Mouse (Mus musculus) embryonic facial prominence, embryonic 14.5 days (tissue): Measurements from ENCODE around the gene Capn10. TPM values are rescaled to one million over a fixed set of nuclear protein-coding genes. Genes with fewer than 3 reads are reported as not detected.

Source experiments
- ATAC-seq: fragments of 200-750 bp; cut with Nextera tagmentation; 2 replicates; pipeline ENCODE4 v1.8.0; 2017; ENCODE audit warnings: low read depth, moderate number of reproducible peaks, moderate TSS enrichment
- DNase-seq: peaks from one replicate; pipeline ENCODE4 v3.0.0-alpha.2; 2015; ENCODE audit warnings: low spot score
- H3K27ac ChIP-seq: fragments of 300-500 bp; sonication (generic); replicated peaks from 2 replicates; pipeline ENCODE4 v1.5.1; 2014; ENCODE audit warnings: low read depth, mild to moderate bottlenecking, low read length, moderate library complexity
- H3K27me3 ChIP-seq: fragments of 300-500 bp; sonication (generic); replicated peaks from 2 replicates; pipeline ENCODE4 v1.6.1; 2014; ENCODE audit warnings: low read length; ENCODE audit not compliant: control insufficient read depth, insufficient read depth
- H3K36me3 ChIP-seq: fragments of 300-500 bp; sonication (generic); 2 replicates; pipeline ENCODE4 v1.6.1; 2014; ENCODE audit warnings: low read length, mixed read lengths; ENCODE audit not compliant: control insufficient read depth, insufficient read depth
- H3K4me1 ChIP-seq: fragments of 300-500 bp; sonication (generic); 2 replicates; pipeline ENCODE4 v1.6.1; 2014; ENCODE audit warnings: antibody characterized with exemption, low read length; ENCODE audit not compliant: control insufficient read depth, insufficient read depth
- H3K4me2 ChIP-seq: fragments of 300-500 bp; sonication (generic); 2 replicates; pipeline ENCODE4 v1.6.1; 2014; ENCODE audit warnings: low read depth, mild to moderate bottlenecking, low read length, moderate library complexity, mixed read lengths
- H3K4me3 ChIP-seq: fragments of 300-500 bp; sonication (generic); 2 replicates; pipeline ENCODE4 v1.5.1; 2014; ENCODE audit warnings: low read depth, mild to moderate bottlenecking, low read length
- H3K9ac ChIP-seq: fragments of 300-500 bp; sonication (generic); 2 replicates; pipeline ENCODE4 v1.6.1; 2014; ENCODE audit warnings: low read depth, mild to moderate bottlenecking, low read length, moderate library complexity, mixed read lengths
- H3K9me3 ChIP-seq: fragments of 300-500 bp; sonication (generic); 2 replicates; pipeline ENCODE4 v1.6.1; 2016; ENCODE audit warnings: low read length; ENCODE audit not compliant: control insufficient read depth
- WGBS: fragments of 180-500 bp; shearing (Covaris S2); extraction: QIAGEN DNeasy Blood & Tissue Kit; methylation state at CpG from one replicate; pipeline ENCODE4 v1.1.7; 2014; 5-methylcytosine and 5-hydroxymethylcytosine counted together
- polyA plus RNA-seq: library from polyadenylated mRNA; unstranded; fragments of >200 nt; fragmentation: Nextera tagmentation; extraction: Ambion mirVana; gene quantifications from 2 replicates; pipeline ENCODE4 v1.2.1, GENCODE M21; 2014

The Capn10 gene
- polyA plus RNA-seq, 1 experiment from 2014 or later: 24.4 TPM

- DNase-seq (no peak), ATAC-seq (no peak)
- no peak overlapping the region for H3K4me3 ChIP-seq
- 48% methylated on average over 6 of the region's 6 CpGs for WGBS
- H3K27ac ChIP-seq: no peak overlapping the region
- no peaks in the 10 kb centered on the region for H3K9me3 ChIP-seq
- no peak overlapping the region for H3K4me2 ChIP-seq
- H3K9ac ChIP-seq: no peak overlapping the region
- no peaks in the 10 kb centered on the region for H3K36me3 ChIP-seq
- no peaks in the 10 kb centered on the region for H3K4me1 ChIP-seq
- no peaks in the 10 kb centered on the region for H3K27me3 ChIP-seq
These were observed 42.0 kb downstream of the Capn10 start for GRCm38 (mm10) chr1:92976141-92976566.

- H3K4me2 ChIP-seq: no peak overlapping the region
- no peaks in the 10 kb centered on the region for H3K4me1 ChIP-seq
- ATAC-seq (no peak; the same call in 1 of the 2 replicates), DNase-seq (no peak)
- no peak overlapping the region for H3K27ac ChIP-seq
- H3K36me3 ChIP-seq: no peaks in the 10 kb centered on the region
- H3K9ac ChIP-seq: no peak overlapping the region
- no peak overlapping the region for H3K4me3 ChIP-seq
- no peaks in the 10 kb centered on the region for H3K27me3 ChIP-seq
- 30% methylated on average over 7 of the region's 7 CpGs for WGBS
- H3K9me3 ChIP-seq: no peaks in the 10 kb centered on the region
These were observed 44.5 kb downstream of the Capn10 start for GRCm38 (mm10) chr1:92978645-92979044.

DNA sequence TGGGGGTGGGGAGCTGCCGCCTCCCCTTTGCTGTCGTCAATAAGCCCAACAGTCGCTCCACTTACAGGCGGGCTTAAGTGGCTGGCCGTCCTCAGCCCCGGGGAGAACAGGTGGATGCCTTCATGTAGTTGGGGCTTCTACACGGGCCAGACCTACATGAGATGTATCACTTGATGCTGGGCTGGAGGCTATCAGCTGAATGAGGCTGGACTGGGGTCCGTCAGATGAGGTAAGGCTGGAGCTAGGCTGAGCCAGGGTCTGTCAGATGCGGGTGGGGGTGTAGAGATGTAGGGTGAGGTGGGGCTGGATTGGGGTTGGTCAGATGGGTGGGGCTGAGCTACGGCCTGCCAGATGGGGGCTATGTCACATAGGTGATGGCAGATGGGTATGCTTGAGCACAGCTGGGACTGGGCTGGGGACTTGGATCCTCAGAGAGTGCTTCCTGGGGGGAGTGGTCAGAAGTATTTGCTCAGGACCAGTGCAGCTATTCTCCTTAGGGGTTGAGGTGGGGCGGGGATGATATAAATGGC, 45.0 kb downstream of the Capn10 start:
- Histone ChIP-seq H3K27me3 (no peaks in the 10 kb centered on the region), H3K4me1 (no peaks in the 10 kb centered on the region), H3K4me3 (no peak overlapping the region), H3K4me2 (no peak overlapping the region), H3K27ac (no peak overlapping the region), H3K9me3 (no peaks in the 10 kb centered on the region), H3K36me3 (no peaks in the 10 kb centered on the region), H3K9ac (no peak overlapping the region)
- WGBS: 28% methylated on average over 11 of the region's 11 CpGs
- DNase-seq (peak; percentile 31), ATAC-seq (peak; percentile 49; the same call in 1 of the 2 replicates)

DNA sequence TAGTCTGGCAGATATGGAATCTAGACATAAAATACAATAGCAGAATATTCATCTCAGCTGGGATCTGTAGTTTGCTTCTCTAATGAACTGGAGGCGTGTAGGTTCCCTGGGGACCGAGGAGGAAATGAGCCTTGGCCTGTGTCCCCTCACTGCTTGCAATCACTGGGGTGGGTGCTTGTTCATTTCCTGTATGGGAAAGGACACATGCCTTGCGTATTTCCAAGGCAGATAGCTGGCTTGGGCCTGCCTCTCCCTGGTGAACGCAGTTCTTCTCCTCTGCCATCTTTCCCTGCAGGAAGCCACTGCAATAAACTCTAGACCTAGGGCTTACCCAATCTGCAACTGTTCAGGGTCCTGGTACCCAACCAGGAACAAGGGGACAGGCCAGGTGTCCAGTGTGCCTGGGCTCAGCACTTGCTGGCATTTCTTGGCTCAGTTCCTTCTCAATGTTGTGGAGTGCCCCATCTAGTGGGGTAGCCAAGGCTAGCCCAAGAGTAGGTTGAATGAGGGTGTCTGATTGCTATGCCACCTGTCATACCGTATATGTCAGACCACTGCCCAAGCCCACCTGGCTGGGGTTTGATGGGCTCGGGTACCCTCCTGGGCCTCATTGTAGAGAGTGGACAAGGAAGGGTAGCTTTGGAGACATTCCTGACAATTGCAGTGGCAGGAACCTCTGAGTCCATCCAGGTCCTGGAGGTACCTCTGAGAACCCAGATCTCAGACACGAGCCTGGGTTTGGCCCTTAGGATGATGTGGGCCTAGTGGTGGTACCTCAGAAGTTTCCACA, 47.1 kb downstream of the Capn10 start:
- Histone ChIP-seq H3K27ac (no peak overlapping the region), H3K4me3 (no peak overlapping the region), H3K4me1 (no peaks in the 10 kb centered on the region), H3K36me3 (no peaks in the 10 kb centered on the region), H3K27me3 (no peaks in the 10 kb centered on the region), H3K4me2 (no peak overlapping the region), H3K9ac (no peak overlapping the region), H3K9me3 (no peaks in the 10 kb centered on the region)
- WGBS: 74% methylated on average over 7 of the region's 7 CpGs
- DNase-seq (no peak), ATAC-seq (no peak)

GRCm38 (mm10) chr1:92982931-92983605, 48.9 kb downstream of the Capn10 start:
- Histone ChIP-seq H3K27ac (no peak overlapping the region), H3K9me3 (no peaks in the 10 kb centered on the region), H3K4me2 (no peak overlapping the region), H3K4me1 (no peaks in the 10 kb centered on the region), H3K36me3 (no peaks in the 10 kb centered on the region), H3K4me3 (no peak overlapping the region), H3K9ac (no peak overlapping the region), H3K27me3 (no peaks in the 10 kb centered on the region)
- no peak for ATAC-seq
- WGBS: 90% methylated on average over 17 of the region's 17 CpGs
- no peak for DNase-seq

DNA sequence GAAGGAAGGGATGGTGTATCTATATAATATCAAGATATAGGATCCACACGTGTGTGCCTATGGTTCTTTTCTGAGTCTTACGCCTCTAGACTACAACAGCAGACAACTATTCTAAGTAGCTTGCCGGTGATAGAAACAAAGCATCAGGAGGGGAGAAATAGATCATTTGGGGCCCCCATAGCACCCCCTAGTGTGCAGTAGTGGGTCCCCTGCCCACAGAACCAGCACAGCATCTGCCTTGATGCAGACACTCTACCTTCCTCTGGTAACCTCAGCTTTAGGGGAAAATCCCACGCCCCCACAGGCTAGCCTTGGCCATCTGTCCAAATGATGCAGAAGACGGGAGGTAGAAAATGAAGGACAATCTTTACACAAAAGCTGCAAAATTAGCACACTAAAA, 50.8 kb downstream of the Capn10 start:
- no peak overlapping the region for H3K4me2 ChIP-seq
- no peaks in the 10 kb centered on the region for H3K4me1 ChIP-seq
- 88% methylated on average over 5 of the region's 5 CpGs for whole genome bisulfite sequencing
- H3K9me3 ChIP-seq: no peaks in the 10 kb centered on the region
- no peaks in the 10 kb centered on the region for H3K27me3 ChIP-seq
- H3K4me3 ChIP-seq: no peak overlapping the region
- H3K27ac ChIP-seq: no peak overlapping the region
- DNase-seq: no peak
- no peak overlapping the region for H3K9ac ChIP-seq
- no peak for ATAC-seq
- no peaks in the 10 kb centered on the region for H3K36me3 ChIP-seq

DNA sequence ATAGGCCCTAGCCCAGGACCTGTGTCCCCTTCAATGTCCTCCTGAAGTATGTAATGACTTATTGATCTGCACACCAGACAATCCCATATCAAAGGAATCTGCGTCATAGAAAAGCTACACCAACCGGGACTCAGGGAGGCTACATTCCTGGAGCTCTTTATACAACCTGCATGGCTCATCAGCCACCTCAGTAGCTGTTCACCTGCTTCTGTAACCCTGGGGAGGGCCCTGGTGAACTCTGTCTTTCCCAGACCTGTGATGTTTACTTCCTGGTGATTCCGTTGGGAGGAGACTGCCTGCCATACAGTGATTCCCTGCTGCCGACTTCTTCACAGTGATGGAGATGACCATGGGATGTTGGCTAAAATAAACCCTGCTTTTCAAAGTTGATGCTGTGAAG, 54.7 kb downstream of the Capn10 start:
- H3K4me3 ChIP-seq: no peak overlapping the region
- no peak overlapping the region for H3K4me2 ChIP-seq
- H3K9me3 ChIP-seq: no peaks in the 10 kb centered on the region
- no peaks in the 10 kb centered on the region for H3K36me3 ChIP-seq
- no peaks in the 10 kb centered on the region for H3K27me3 ChIP-seq
- no peaks in the 10 kb centered on the region for H3K4me1 ChIP-seq
- H3K9ac ChIP-seq: no peak overlapping the region
- WGBS: 73% methylated on average over 4 of the region's 4 CpGs
- ATAC-seq (no peak), DNase-seq (no peak)
- no peak overlapping the region for H3K27ac ChIP-seq

DNA sequence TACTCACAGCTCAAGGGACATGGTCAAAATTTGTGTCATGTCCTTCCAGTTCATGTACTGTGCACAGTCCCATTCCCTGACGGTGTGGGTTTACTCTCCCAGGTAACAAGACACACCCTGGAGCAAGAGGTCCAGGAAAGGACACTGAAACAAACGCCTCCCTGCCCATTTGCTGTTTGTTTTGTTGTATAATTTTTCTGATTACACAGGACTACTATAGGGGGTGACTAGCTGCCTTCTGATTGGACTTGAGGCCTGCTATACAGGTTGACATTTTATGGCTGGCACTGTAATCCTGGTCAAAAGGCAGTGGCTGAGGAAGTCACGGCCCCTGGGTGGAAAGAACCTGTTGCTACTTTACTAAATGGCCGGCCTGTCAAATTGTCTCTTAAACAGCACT, 55.7 kb downstream of the Capn10 start:
- no peak overlapping the region for H3K4me2 ChIP-seq
- DNase-seq (no peak), ATAC-seq (no peak)
- no peaks in the 10 kb centered on the region for H3K9me3 ChIP-seq
- H3K9ac ChIP-seq: no peak overlapping the region
- no peak overlapping the region for H3K4me3 ChIP-seq
- H3K27ac ChIP-seq: no peak overlapping the region
- H3K27me3 ChIP-seq: no peaks in the 10 kb centered on the region
- H3K4me1 ChIP-seq: no peaks in the 10 kb centered on the region
- no peaks in the 10 kb centered on the region for H3K36me3 ChIP-seq
- 56% methylated on average over 4 of the region's 4 CpGs for WGBS
